Mouse (Mus musculus) forebrain, embryonic 14.5 days (tissue): ENCODE data around the gene Gdpd5. TPM values are rescaled to one million over a fixed set of nuclear protein-coding genes. Genes with fewer than 3 reads are reported as not detected.

Experiments used
- ATAC-seq: fragments of 200-750 bp; cut with Nextera tagmentation; 2 replicates; pipeline ENCODE4 v1.8.0; 2017; ENCODE audit warnings: mild to moderate bottlenecking, moderate library complexity
- DNase-seq: peaks from one replicate; pipeline ENCODE4 v3.0.0-alpha.2; 2015; ENCODE audit warnings: low spot score
- H3K27ac ChIP-seq: fragments of 300-500 bp; sonication (generic); 2 replicates; pipeline ENCODE4 v1.5.1; 2014; ENCODE audit warnings: low read depth, mild to moderate bottlenecking, control low read depth, low read length, moderate library complexity
- H3K27me3 ChIP-seq: fragments of 300-500 bp; sonication (generic); replicated peaks from 2 replicates; pipeline ENCODE4 v1.6.1; 2014; ENCODE audit warnings: low read length, control low read depth, mixed read lengths; ENCODE audit not compliant: control insufficient read depth, insufficient read depth
- H3K36me3 ChIP-seq: fragments of 300-500 bp; sonication (generic); 2 replicates; pipeline ENCODE4 v1.6.1; 2014; ENCODE audit warnings: low read length, control low read depth; ENCODE audit not compliant: control insufficient read depth, insufficient read depth
- H3K4me1 ChIP-seq: fragments of 300-500 bp; sonication (generic); 2 replicates; pipeline ENCODE4 v1.6.1; 2014; ENCODE audit warnings: antibody characterized with exemption, low read length, control low read depth; ENCODE audit not compliant: control insufficient read depth, insufficient read depth
- H3K4me2 ChIP-seq: fragments of 300-500 bp; sonication (generic); 2 replicates; pipeline ENCODE4 v1.6.1; 2014; ENCODE audit warnings: mild to moderate bottlenecking, control low read depth, low read length
- H3K4me3 ChIP-seq: fragments of 300-500 bp; sonication (generic); 2 replicates; pipeline ENCODE4 v1.5.1; 2014; ENCODE audit warnings: low read depth, low read length, control low read depth
- H3K9ac ChIP-seq: fragments of 300-500 bp; sonication (generic); 2 replicates; pipeline ENCODE4 v1.6.1; 2014; ENCODE audit warnings: mild to moderate bottlenecking, low read length, control low read depth, moderate library complexity
- H3K9me3 ChIP-seq: fragments of 300-500 bp; sonication (generic); replicated peaks from 2 replicates; pipeline ENCODE4 v1.6.1; 2016; ENCODE audit warnings: low read length, control low read depth, mixed read lengths; ENCODE audit not compliant: control insufficient read depth
- WGBS: fragments of 180-500 bp; shearing (Covaris S2); extraction: QIAGEN DNeasy Blood & Tissue Kit; methylation state at CpG from one replicate; pipeline ENCODE4 v1.1.7; 2014; 5-methylcytosine and 5-hydroxymethylcytosine counted together
- polyA plus RNA-seq: library from polyadenylated mRNA; unstranded; fragments of >200 nt; fragmentation: Nextera tagmentation; extraction: Ambion mirVana; gene quantifications from 2 replicates; pipeline ENCODE4 v1.2.1, GENCODE M21; 2014

The Gdpd5 gene
- polyA plus RNA-seq, 1 experiment from 2014 or later: 26.8 TPM

DNA sequence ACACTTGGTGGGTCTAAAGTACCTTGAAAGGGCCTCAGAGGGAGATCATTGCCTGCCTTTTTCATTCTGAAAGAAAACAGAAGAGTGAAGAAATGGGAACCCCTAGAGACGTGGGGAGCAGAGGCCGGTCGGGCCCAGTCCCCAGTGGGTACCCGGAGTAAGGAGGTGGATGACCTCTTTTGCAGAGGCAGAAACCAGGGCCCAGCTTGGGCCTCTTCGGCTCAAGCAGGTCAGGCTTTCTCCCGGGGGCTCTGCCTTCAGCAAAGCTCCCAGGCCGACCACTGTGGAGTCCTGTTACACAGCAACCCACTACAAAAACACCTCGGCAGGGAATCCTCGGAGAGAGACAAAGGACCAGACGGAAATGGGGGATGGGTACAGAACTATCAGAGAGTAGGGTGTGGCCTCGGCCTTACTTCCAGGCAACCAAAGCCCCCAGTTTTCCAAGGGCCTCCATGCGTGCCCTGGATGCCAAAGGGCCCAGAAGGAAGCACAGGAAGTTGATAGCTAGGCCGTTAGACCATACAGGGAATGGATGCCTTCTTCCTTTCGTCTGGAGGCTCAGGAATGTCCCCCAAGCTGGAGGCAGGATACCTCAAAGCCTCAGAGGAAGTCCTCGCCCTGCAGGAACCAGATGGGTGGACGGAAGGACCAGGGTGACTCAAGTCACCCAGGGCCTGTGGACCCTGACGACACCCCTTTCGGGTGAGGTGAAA, 29.3 kb upstream of the Gdpd5 start:
- Histone ChIP-seq H3K9me3 (no peaks in the 10 kb centered on the region), H3K4me1 (peaks cover 45% of the 10 kb centered on the region), H3K27ac (peak overlapping the region; percentile 88), H3K4me3 (peak overlapping the region; percentile 40), H3K36me3 (peaks cover 20% of the 10 kb centered on the region), H3K9ac (peak overlapping the region; percentile 64), H3K4me2 (peak overlapping the region; percentile 74), H3K27me3 (no peaks in the 10 kb centered on the region)
- peak; percentile 81 for DNase-seq
- WGBS: 2% methylated on average over 18 of the region's 18 CpGs
- peak; percentile 40 for ATAC-seq

DNA sequence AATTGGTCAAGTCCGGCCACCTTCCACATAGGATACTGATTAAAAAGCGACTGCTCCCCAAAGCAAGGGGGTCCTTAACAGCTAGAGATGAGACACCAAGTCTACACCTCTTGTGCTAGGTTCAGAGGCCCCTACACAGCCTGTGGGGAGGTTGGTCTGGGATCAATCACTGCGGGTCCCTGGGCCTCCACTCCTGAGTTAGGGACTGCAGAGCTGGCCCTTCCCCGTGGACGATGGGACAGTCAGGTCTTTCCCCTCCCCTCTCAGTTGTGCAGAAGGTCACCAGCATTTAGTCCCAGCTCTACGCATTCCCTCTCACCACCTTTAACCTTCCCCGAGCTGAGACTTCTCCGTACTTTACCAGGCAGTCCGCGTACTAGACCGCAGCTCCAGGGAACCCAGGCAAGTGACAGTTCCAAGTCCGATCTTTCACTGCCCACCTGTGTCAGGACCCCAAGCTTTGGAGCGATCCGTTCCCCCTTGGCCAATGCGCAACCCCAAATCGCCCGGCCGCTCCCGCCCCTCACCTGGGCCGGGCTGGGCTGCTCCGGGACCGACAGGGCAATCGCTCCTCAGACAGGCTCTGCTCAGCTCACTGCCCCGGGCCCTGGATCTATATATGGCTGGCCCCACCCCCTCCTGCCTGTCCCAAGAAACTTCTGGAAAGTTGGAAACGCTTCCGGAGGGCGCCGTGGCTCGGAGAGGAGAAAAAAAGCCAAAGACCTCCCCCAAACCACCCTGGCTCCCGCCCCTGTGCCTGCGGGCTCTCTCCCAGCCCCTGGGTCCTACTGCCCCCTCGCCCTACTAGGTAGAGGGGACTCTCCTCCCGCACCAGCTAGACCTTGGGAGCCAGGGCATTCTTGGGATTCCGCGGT, 28.5 kb upstream of the Gdpd5 start, which contains the start of gene Serpinh1:
TSS of gene Serpinh1 (minus strand) at position 714 of the 875 bp plus-strand sequence.
- 2% methylated on average over 34 of the region's 35 CpGs for WGBS
- H3K9me3 ChIP-seq: no peaks in the 10 kb centered on the region
- no peaks in the 10 kb centered on the region for H3K27me3 ChIP-seq
- H3K4me3 ChIP-seq: peak within 1 kb of the TSS; percentile 40
- DNase-seq (peak; percentile 80), ATAC-seq (peak; percentile 54)
- peaks cover 12% of the 10 kb centered on the region for H3K36me3 ChIP-seq
- H3K4me1 ChIP-seq: peaks cover 48% of the 10 kb centered on the region
- peak within 1 kb of the TSS; percentile 64 for H3K9ac ChIP-seq
- H3K4me2 ChIP-seq: peak within 1 kb of the TSS; percentile 74
- peak within 1 kb of the TSS; percentile 88 for H3K27ac ChIP-seq

GRCm38 (mm10) chr7:99355731-99356131, 25.5 kb upstream of the Gdpd5 start:
- Histone ChIP-seq H3K9ac (peak overlapping the region; percentile 29; the same call in 1 of the 2 replicates), H3K4me2 (peak overlapping the region; percentile 36; the same call in 1 of the 2 replicates), H3K9me3 (no peaks in the 10 kb centered on the region), H3K4me1 (peaks cover 55% of the 10 kb centered on the region), H3K36me3 (no peaks in the 10 kb centered on the region), H3K27ac (peak overlapping the region; percentile 75), H3K4me3 (no peak overlapping the region), H3K27me3 (no peaks in the 10 kb centered on the region)
- DNase-seq (peak; percentile 89), ATAC-seq (peak; percentile 22)
- 3% methylated on average over 7 of the region's 7 CpGs for WGBS

DNA sequence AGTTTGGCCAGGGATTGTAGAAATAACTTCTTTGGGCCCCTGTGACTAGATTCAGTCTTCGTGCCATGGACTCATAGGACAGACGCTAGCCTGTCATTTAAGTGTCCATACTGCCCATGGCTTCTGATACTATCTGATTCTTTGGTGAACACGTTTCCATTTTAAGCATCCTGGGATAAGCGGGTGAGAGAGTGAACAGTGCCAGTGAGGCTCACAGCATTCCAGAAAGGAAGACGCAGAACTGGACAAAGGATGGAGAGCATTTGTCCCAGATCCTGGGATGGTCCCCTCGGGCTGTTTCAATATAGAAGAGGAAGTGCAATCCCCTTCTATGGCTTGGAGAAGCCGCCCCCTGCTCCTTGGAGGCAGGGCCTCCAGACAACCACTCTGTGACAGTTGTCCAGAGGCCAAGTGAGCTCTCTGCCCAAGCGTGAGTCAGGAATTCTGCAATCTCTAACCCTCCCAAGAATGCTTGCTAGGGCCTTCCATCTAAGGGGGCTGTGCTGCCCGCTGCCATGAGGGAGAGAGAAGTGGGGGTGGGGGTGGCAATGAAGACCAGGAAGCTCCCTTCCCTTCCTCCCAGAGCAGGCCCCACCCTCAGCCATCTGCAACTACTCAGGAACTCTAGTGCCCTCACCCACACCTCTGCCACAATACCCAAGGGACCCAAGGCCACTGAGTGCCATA, 24.8 kb upstream of the Gdpd5 start:
- no peaks in the 10 kb centered on the region for H3K36me3 ChIP-seq
- DNase-seq (peak; percentile 27), ATAC-seq (no peak)
- H3K27me3 ChIP-seq: no peaks in the 10 kb centered on the region
- 32% methylated on average over 9 of the region's 9 CpGs for WGBS
- peak overlapping the region; percentile 75 for H3K27ac ChIP-seq
- no peaks in the 10 kb centered on the region for H3K9me3 ChIP-seq
- no peak overlapping the region for H3K4me2 ChIP-seq
- H3K9ac ChIP-seq: no peak overlapping the region; the same call in 1 of the 2 replicates
- peaks cover 53% of the 10 kb centered on the region for H3K4me1 ChIP-seq
- H3K4me3 ChIP-seq: no peak overlapping the region

DNA sequence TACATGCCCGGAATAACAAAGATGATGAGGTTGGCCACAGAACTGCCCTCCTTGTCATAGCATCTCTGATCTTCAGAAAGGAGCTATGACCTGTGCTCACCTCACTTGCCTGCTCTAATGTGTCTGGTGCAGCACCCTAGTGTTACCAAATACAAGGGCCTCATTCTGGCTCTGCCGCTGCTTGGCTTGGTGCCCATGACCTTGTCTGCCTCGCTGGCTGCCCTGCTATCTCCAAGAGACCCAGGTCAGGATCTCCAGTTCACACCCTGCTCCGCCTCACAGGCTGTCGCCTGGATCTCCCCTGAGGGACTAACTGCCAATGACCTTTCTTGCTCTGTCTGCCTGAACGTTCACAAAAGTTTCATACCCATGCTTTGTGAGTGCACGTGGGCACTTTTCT, 24.0 kb upstream of the Gdpd5 start:
- DNase-seq: no peak
- H3K9me3 ChIP-seq: no peaks in the 10 kb centered on the region
- H3K4me2 ChIP-seq: no peak overlapping the region
- no peak overlapping the region; the same call in 1 of the 2 replicates for H3K27ac ChIP-seq
- no peaks in the 10 kb centered on the region for H3K36me3 ChIP-seq
- no peak overlapping the region for H3K9ac ChIP-seq
- 67% methylated on average over 7 of the region's 7 CpGs for WGBS
- H3K4me3 ChIP-seq: no peak overlapping the region
- no peak for ATAC-seq
- peaks cover 45% of the 10 kb centered on the region for H3K4me1 ChIP-seq
- H3K27me3 ChIP-seq: no peaks in the 10 kb centered on the region

GRCm38 (mm10) chr7:99358371-99358770, 22.8 kb upstream of the Gdpd5 start:
- Histone ChIP-seq H3K9me3 (no peaks in the 10 kb centered on the region), H3K36me3 (no peaks in the 10 kb centered on the region), H3K4me1 (peaks cover 34% of the 10 kb centered on the region), H3K9ac (no peak overlapping the region), H3K27me3 (no peaks in the 10 kb centered on the region), H3K4me2 (no peak overlapping the region), H3K4me3 (no peak overlapping the region), H3K27ac (no peak overlapping the region)
- 91% methylated on average over 8 of the region's 8 CpGs for WGBS
- DNase-seq (no peak), ATAC-seq (no peak)

- no peaks in the 10 kb centered on the region for H3K9me3 ChIP-seq
- H3K4me2 ChIP-seq: no peak overlapping the region; the same call in 1 of the 2 replicates
- DNase-seq (peak; percentile 90), ATAC-seq (peak; percentile 96)
- WGBS: 6% methylated on average over 10 of the region's 10 CpGs
- no peaks in the 10 kb centered on the region for H3K36me3 ChIP-seq
- peak overlapping the region; percentile 89 for H3K27ac ChIP-seq
- H3K4me1 ChIP-seq: peaks cover 30% of the 10 kb centered on the region
- no peak overlapping the region for H3K4me3 ChIP-seq
- H3K9ac ChIP-seq: peak overlapping the region; percentile 2; the same call in 1 of the 2 replicates
- no peaks in the 10 kb centered on the region for H3K27me3 ChIP-seq
Measured at GRCm38 (mm10) chr7:99360021-99360802, 21.0 kb upstream of the Gdpd5 start.
